Mouse (Mus musculus) heart, embryonic 16.5 days (tissue): ENCODE measurements around the gene Hdac7. TPM values are rescaled to one million over a fixed set of nuclear protein-coding genes. Genes with fewer than 3 reads are reported as not detected.
A peak's percentile ranks its signal among the peaks of the same experiment; 100 is the strongest.

Experiments
- ATAC-seq: fragments of 200-750 bp; cut with Nextera tagmentation; replicated peaks from 2 replicates; pipeline ENCODE4 v1.8.0; 2017; ENCODE audit warnings: moderate number of reproducible peaks; ENCODE audit not compliant: insufficient read depth, low FRiP score; ENCODE audit errors: extremely low read depth
- H3K27ac ChIP-seq: fragments of 300-500 bp; sonication (generic); 2 replicates; pipeline ENCODE4 v1.5.1; 2014; ENCODE audit warnings: mild to moderate bottlenecking, low read length, control low read depth, moderate library complexity
- H3K27me3 ChIP-seq: fragments of 300-500 bp; sonication (generic); 2 replicates; pipeline ENCODE4 v1.6.1; 2014; ENCODE audit warnings: low read length, mixed read lengths; ENCODE audit not compliant: control insufficient read depth, insufficient read depth
- H3K36me3 ChIP-seq: fragments of 300-500 bp; sonication (generic); 2 replicates; pipeline ENCODE4 v1.6.1; 2014; ENCODE audit not compliant: control insufficient read depth, insufficient read depth
- H3K4me1 ChIP-seq: fragments of 300-500 bp; sonication (generic); 2 replicates; pipeline ENCODE4 v1.6.1; 2014; ENCODE audit warnings: low read length, mixed read lengths; ENCODE audit not compliant: control insufficient read depth, insufficient read depth
- H3K4me2 ChIP-seq: fragments of 300-500 bp; sonication (generic); 2 replicates; pipeline ENCODE4 v1.6.1; 2014; ENCODE audit warnings: low read depth, mild to moderate bottlenecking, control low read depth, low read length
- H3K4me3 ChIP-seq: fragments of 300-500 bp; sonication (generic); 2 replicates; pipeline ENCODE4 v1.5.1; 2014; ENCODE audit warnings: mild to moderate bottlenecking, control low read depth, low read length
- H3K9ac ChIP-seq: fragments of 300-500 bp; sonication (generic); 2 replicates; pipeline ENCODE4 v1.6.1; 2014; ENCODE audit warnings: low read length, control low read depth
- H3K9me3 ChIP-seq: fragments of 300-500 bp; sonication (generic); replicated peaks from 2 replicates; pipeline ENCODE4 v1.6.1; 2016; ENCODE audit warnings: low read length; ENCODE audit not compliant: control insufficient read depth
- WGBS: fragments of 180-500 bp; shearing (Covaris S2); extraction: QIAGEN DNeasy Blood & Tissue Kit; methylation state at CpG from one replicate; pipeline ENCODE4 v1.1.7; 2014; 5-methylcytosine and 5-hydroxymethylcytosine counted together
- polyA plus RNA-seq: library from polyadenylated mRNA; unstranded; fragments of >200 nt; fragmentation: Nextera tagmentation; extraction: Ambion mirVana; gene quantifications from 2 replicates; pipeline ENCODE4 v1.2.1, GENCODE M21; 2015

Hdac7 gene
- polyA plus RNA-seq, 1 experiment from 2014 or later: 31.7 TPM

GRCm38 (mm10) chr15:97781961-97782748 lies 62.1 kb downstream of the Hdac7 start:
- Histone ChIP-seq H3K9me3 (no peaks in the 10 kb centered on the region), H3K4me2 (peak overlapping the region; percentile 68), H3K27ac (peak overlapping the region; percentile 72), H3K9ac (peak overlapping the region; percentile 57), H3K36me3 (no peaks in the 10 kb centered on the region), H3K27me3 (no peaks in the 10 kb centered on the region), H3K4me1 (peaks cover 44% of the 10 kb centered on the region), H3K4me3 (peak overlapping the region; percentile 41)
- ATAC-seq: no peak
- 16% methylated on average over 24 of the region's 24 CpGs for WGBS

- no peak overlapping the region for H3K9ac ChIP-seq
- peaks cover 36% of the 10 kb centered on the region for H3K4me1 ChIP-seq
- no peak overlapping the region for H3K4me2 ChIP-seq
- ATAC-seq: no peak
- H3K9me3 ChIP-seq: no peaks in the 10 kb centered on the region
- no peaks in the 10 kb centered on the region for H3K27me3 ChIP-seq
- no peak overlapping the region for H3K4me3 ChIP-seq
- H3K27ac ChIP-seq: peak overlapping the region; percentile 53; the same call in 1 of the 2 replicates
- 82% methylated on average over 12 of the region's 12 CpGs for WGBS
- H3K36me3 ChIP-seq: no peaks in the 10 kb centered on the region
Observed at GRCm38 (mm10) chr15:97780611-97781031, 63.7 kb downstream of the Hdac7 start.

GRCm38 (mm10) chr15:97779576-97779975 lies 64.7 kb downstream of the Hdac7 start:
- Histone ChIP-seq H3K9me3 (no peaks in the 10 kb centered on the region), H3K9ac (no peak overlapping the region), H3K4me2 (no peak overlapping the region), H3K4me3 (no peak overlapping the region), H3K27ac (no peak overlapping the region), H3K4me1 (peaks cover 35% of the 10 kb centered on the region), H3K27me3 (no peaks in the 10 kb centered on the region), H3K36me3 (no peaks in the 10 kb centered on the region)
- ATAC-seq: no peak
- 100% methylated on average over 1 of the region's 1 CpGs for WGBS

- H3K27ac ChIP-seq: peak within 1 kb of the TSS; percentile 75
- H3K36me3 ChIP-seq: no peaks in the 10 kb centered on the region
- 52% methylated on average over 8 of the region's 8 CpGs for WGBS
- H3K9ac ChIP-seq: no peak within 1 kb of the TSS
- ATAC-seq: no peak
- peaks cover 42% of the 10 kb centered on the region for H3K4me1 ChIP-seq
- H3K4me2 ChIP-seq: no peak within 1 kb of the TSS
- no peaks in the 10 kb centered on the region for H3K9me3 ChIP-seq
- H3K4me3 ChIP-seq: no peak within 1 kb of the TSS
- no peaks in the 10 kb centered on the region for H3K27me3 ChIP-seq
Observed at GRCm38 (mm10) chr15:97778311-97779098, 65.8 kb downstream of the Hdac7 start, which contains the start of gene Slc48a1. Slc48a1 (plus strand) TSS chr15:97778520.

- Histone ChIP-seq H3K4me3 (no peak overlapping the region), H3K4me2 (no peak overlapping the region), H3K27ac (no peak overlapping the region), H3K27me3 (no peaks in the 10 kb centered on the region), H3K9me3 (no peaks in the 10 kb centered on the region), H3K4me1 (peaks cover 43% of the 10 kb centered on the region), H3K36me3 (no peaks in the 10 kb centered on the region), H3K9ac (no peak overlapping the region)
- ATAC-seq: no peak
- 81% methylated on average over 6 of the region's 6 CpGs for WGBS
Observed at GRCm38 (mm10) chr15:97776919-97777318, 67.4 kb downstream of the Hdac7 start.

- Histone ChIP-seq H3K9ac (0 out of 2 replicates have a peak overlapping the region, but pooled peaks have one; percentile 39), H3K9me3 (no peaks in the 10 kb centered on the region), H3K4me2 (no peak overlapping the region), H3K4me3 (no peak overlapping the region), H3K27me3 (no peaks in the 10 kb centered on the region), H3K36me3 (no peaks in the 10 kb centered on the region), H3K4me1 (peaks cover 40% of the 10 kb centered on the region), H3K27ac (no peak overlapping the region)
- WGBS: 7% methylated on average over 8 of the region's 8 CpGs
- 0 out of 2 replicates have a peak, but pooled peaks have one; percentile 16 for ATAC-seq
Observed at GRCm38 (mm10) chr15:97776514-97776913, 67.8 kb downstream of the Hdac7 start.

- H3K4me3 ChIP-seq: no peak overlapping the region
- no peaks in the 10 kb centered on the region for H3K36me3 ChIP-seq
- H3K9me3 ChIP-seq: no peaks in the 10 kb centered on the region
- peak overlapping the region; percentile 3; the same call in 1 of the 2 replicates for H3K4me2 ChIP-seq
- 40% methylated on average over 5 of the region's 5 CpGs for WGBS
- no peak overlapping the region for H3K9ac ChIP-seq
- peaks cover 32% of the 10 kb centered on the region for H3K4me1 ChIP-seq
- H3K27ac ChIP-seq: peak overlapping the region; percentile 75
- peak; percentile 39; the same call in 1 of the 2 replicates for ATAC-seq
- H3K27me3 ChIP-seq: no peaks in the 10 kb centered on the region
Observed at GRCm38 (mm10) chr15:97773961-97774370, 70.3 kb downstream of the Hdac7 start.

GRCm38 (mm10) chr15:97773108-97773507 lies 71.2 kb downstream of the Hdac7 start:
- Histone ChIP-seq H3K4me1 (peaks cover 32% of the 10 kb centered on the region), H3K27me3 (no peaks in the 10 kb centered on the region), H3K4me3 (no peak overlapping the region; the same call in 1 of the 2 replicates), H3K27ac (peak overlapping the region; percentile 75), H3K9ac (0 out of 2 replicates have a peak overlapping the region, but pooled peaks have one; percentile 6), H3K9me3 (no peaks in the 10 kb centered on the region), H3K4me2 (peak overlapping the region; percentile 10), H3K36me3 (no peaks in the 10 kb centered on the region)
- WGBS: 8% methylated on average over 5 of the region's 5 CpGs
- ATAC-seq: peak; percentile 85
